Mouse (Mus musculus) ES-E14 (cell line): Measurements from ENCODE around the gene Hibadh. TPM values are rescaled to one million over a fixed set of nuclear protein-coding genes. Genes with fewer than 3 reads are reported as not detected.

Experiments
- DNase-seq: peaks from one replicate; pipeline ENCODE4 v3.0.0-alpha.2; 2013; ENCODE audit warnings: low read depth, low spot score
- H3K27ac ChIP-seq: 2 replicates; pipeline ENCODE4 v1.5.1; 2012; ENCODE audit warnings: low read depth, mild to moderate bottlenecking, low read length, moderate library complexity, mixed read lengths; ENCODE audit not compliant: poor library complexity, insufficient read depth, severe bottlenecking
- H3K36me3 ChIP-seq: 2 replicates; pipeline ENCODE4 v1.6.1; 2012; ENCODE audit warnings: mild to moderate bottlenecking, low read length, moderate library complexity, mixed read lengths; ENCODE audit not compliant: control insufficient read depth, poor library complexity, insufficient read depth, severe bottlenecking
- H3K4me1 ChIP-seq, 2 experiments: fragments of 150-350 bp in 1 of 2; sonication (generic) in 1 of 2; 2 replicates each; pipeline ENCODE4 v1.6.1; 2012; ENCODE audit warnings: low read length in 2 of 2, mild to moderate bottlenecking in 1 of 2, mixed read lengths in 1 of 2; ENCODE audit not compliant: control insufficient read depth in 2 of 2, insufficient read depth in 2 of 2, poor library complexity in 1 of 2
- H3K4me3 ChIP-seq, 2 experiments: fragments of 150-350 bp in 1 of 2; sonication (generic) in 1 of 2; 2 replicates each; pipeline ENCODE4 v1.5.1; 2012; ENCODE audit warnings: low read length in 2 of 2, low read depth in 1 of 2, mild to moderate bottlenecking in 1 of 2, mixed read lengths in 1 of 2; ENCODE audit not compliant: insufficient read depth in 1 of 2, poor library complexity in 1 of 2, severe bottlenecking in 1 of 2
- H3K9ac ChIP-seq: 2 replicates; pipeline ENCODE4 v1.6.1; 2012; ENCODE audit warnings: low read depth, mild to moderate bottlenecking, low read length, mixed read lengths; ENCODE audit not compliant: poor library complexity, insufficient read depth, severe bottlenecking
- H3K9me3 ChIP-seq: fragments of 150-350 bp; sonication (generic); 2 replicates; pipeline ENCODE4 v1.6.1; 2012; ENCODE audit warnings: low read depth, mild to moderate bottlenecking, low read length; ENCODE audit not compliant: control insufficient read depth, insufficient read depth
- CHD2 ChIP-seq: IDR thresholded peaks from 2 replicates; pipeline ENCODE4 v1.6.1; 2014; ENCODE audit warnings: mild to moderate bottlenecking, low read depth, low read length, inconsistent platforms
- HCFC1 ChIP-seq: IDR thresholded peaks from 2 replicates; pipeline ENCODE4 v1.6.1; 2012; ENCODE audit warnings: low read length, inconsistent platforms, borderline replicate concordance; ENCODE audit not compliant: insufficient read depth
- MAFK ChIP-seq: IDR thresholded peaks from 2 replicates; pipeline ENCODE4 v1.6.1; 2014; ENCODE audit warnings: mild to moderate bottlenecking, low read depth, low read length, inconsistent platforms; ENCODE audit not compliant: insufficient read depth
- ZC3H11A ChIP-seq: IDR thresholded peaks from 2 replicates; pipeline ENCODE4 v1.6.1; 2012; ENCODE audit warnings: low read depth, mild to moderate bottlenecking, inconsistent platforms, low read length, borderline replicate concordance
- ZNF384 ChIP-seq: IDR thresholded peaks from 2 replicates; pipeline ENCODE4 v1.6.1; 2012; ENCODE audit warnings: low read depth, low read length, inconsistent platforms
- in situ Hi-C, 2 experiments: fragments of 600-800 bp; cut with MboI; formaldehyde crosslinking; loops; one replicate each; pipeline ENCODE4 v1.15.1; 2025; ENCODE audit warnings: low sequenced_read_pairs in 2 of 2, inconsistent platforms in 1 of 2; ENCODE audit not compliant: unreplicated experiment in 2 of 2
- total RNA-seq: library from RNA; depleted of rRNA; stranded (reverse); fragments of 300-350 nt; gene quantifications from 2 replicates; pipeline ENCODE4 v1.2.3, GENCODE M21; 2012

The Hibadh gene
- total RNA-seq, 1 experiment = 27.2 TPM

DNA sequence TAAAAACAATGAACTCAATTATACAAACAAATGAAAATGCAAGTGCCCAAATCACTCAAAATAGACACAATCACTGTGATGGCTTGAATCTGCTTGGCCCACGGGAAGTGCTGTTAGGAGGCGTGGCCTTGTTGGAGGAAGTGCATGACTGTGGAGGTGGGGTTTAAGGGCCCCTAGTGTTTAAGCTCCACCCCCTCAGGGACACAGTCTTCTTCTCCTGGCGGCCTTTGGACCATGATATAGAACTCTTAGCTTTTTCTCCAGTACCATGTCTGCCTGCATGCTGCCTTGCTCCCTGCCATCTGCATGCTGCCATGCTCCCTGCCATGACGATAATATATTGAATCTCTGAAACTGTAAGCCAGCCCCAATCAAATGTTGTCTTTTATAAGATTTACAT lies 77.2 kb downstream of the Hibadh start:
- Histone ChIP-seq H3K4me3 (no peak overlapping the region), H3K36me3 (no peaks in the 10 kb centered on the region), H3K27ac (no peak overlapping the region), H3K9ac (no peak overlapping the region), H3K9me3 (no peaks in the 10 kb centered on the region), H3K4me1 (no peaks in the 10 kb centered on the region)
- in situ Hi-C loops = no loop called here
- DNase-seq = no peak
- TF ChIP-seq MAFK = no peak

DNA sequence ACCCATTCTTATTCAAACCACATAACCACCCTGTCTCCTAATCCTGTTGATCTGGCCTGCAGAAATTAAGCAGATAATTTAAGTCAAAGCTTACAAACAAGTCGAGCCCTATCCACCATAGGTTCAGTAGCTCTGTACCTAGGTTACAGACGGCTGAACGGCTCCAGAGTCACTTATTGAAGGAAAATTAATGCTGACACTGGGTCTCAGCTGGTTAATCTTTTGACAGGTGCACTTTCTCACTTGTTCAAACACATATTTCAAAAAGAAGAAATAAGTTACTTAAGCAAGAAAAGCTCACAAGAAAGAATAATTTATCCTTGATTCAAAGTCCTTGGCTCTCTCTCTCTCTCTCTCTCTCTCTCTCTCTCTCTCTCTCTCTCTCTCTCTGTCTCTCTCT lies 81.1 kb downstream of the Hibadh start:
- Histone ChIP-seq H3K4me1 (no peaks in the 10 kb centered on the region), H3K36me3 (no peaks in the 10 kb centered on the region; the same call in 1 of the 2 replicates), H3K9me3 (no peaks in the 10 kb centered on the region), H3K27ac (no peak overlapping the region), H3K9ac (no peak overlapping the region), H3K4me3 (no peak overlapping the region)
- no peak for TF ChIP-seq HCFC1
- no peak for TF ChIP-seq CHD2
- TF ChIP-seq MAFK = no peak
- TF ChIP-seq ZC3H11A = no peak
- no peak for TF ChIP-seq ZNF384
- in situ Hi-C loops = no loop called here
- DNase-seq = no peak

DNA sequence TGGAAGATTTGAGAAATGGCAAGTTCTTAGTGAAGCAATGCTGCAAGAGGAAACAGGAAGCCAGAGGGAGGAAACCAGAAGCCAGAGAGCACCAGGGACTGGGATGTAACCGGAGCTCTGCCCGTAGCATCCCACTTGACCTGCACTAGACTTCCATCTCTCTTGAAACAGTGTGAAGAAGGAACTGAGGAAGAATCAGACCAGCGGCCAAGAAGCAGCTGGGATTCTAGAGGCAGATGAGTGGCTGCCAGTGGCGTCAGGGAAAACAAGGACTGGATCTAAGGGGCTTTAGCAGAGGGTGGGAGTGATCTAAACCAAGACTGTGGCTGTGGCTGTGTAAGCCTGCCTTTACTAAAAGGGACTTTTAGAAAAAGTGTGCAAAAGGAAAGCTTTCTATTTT lies 95.8 kb downstream of the Hibadh start:
- Histone ChIP-seq H3K9ac (no peak overlapping the region), H3K4me1 (no peaks in the 10 kb centered on the region), H3K4me3 (no peak overlapping the region), H3K36me3 (peaks cover 19% of the 10 kb centered on the region), H3K27ac (no peak overlapping the region), H3K9me3 (no peaks in the 10 kb centered on the region)
- in situ Hi-C loops = no loop called here
- DNase-seq = no peak
- TF ChIP-seq CHD2 = no peak
- TF ChIP-seq ZC3H11A = no peak
- TF ChIP-seq MAFK = no peak
- no peak for TF ChIP-seq ZNF384
- TF ChIP-seq HCFC1 = no peak

- Histone ChIP-seq H3K4me1 (no peaks in the 10 kb centered on the region), H3K36me3 (peaks cover 19% of the 10 kb centered on the region), H3K9me3 (no peaks in the 10 kb centered on the region), H3K4me3 (no peak overlapping the region), H3K9ac (no peak overlapping the region), H3K27ac (no peak overlapping the region)
- no peak for DNase-seq
- no peak for TF ChIP-seq HCFC1
- TF ChIP-seq ZNF384 = no peak
- no peak for TF ChIP-seq CHD2
- TF ChIP-seq MAFK = no peak
- TF ChIP-seq ZC3H11A = no peak
- in situ Hi-C loops = no loop called here
These were observed 97.7 kb downstream of the Hibadh start for GRCm38 (mm10) chr6:52542464-52542863.

GRCm38 (mm10) chr6:52539911-52540310 lies 100.3 kb downstream of the Hibadh start:
- Histone ChIP-seq H3K4me3 (no peak overlapping the region), H3K9ac (no peak overlapping the region), H3K36me3 (peaks cover 2% of the 10 kb centered on the region; the same call in 1 of the 2 replicates), H3K9me3 (no peaks in the 10 kb centered on the region), H3K4me1 (no peaks in the 10 kb centered on the region), H3K27ac (no peak overlapping the region)
- in situ Hi-C loops = no loop called here
- TF ChIP-seq ZNF384 (no peak), MAFK (no peak), ZC3H11A (no peak), CHD2 (no peak), HCFC1 (no peak)
- no peak for DNase-seq
